7 mouse cellular contexts compared by ENCODE assay signal in genomic region chr12:86823488-86823854, GRCm38 (mm10).
DNase-seq lines count a peak whose midpoint lies in the region; ATAC-seq and TF ChIP-seq lines count a peak whose summit lies in the region.

No protein-coding gene starts in this region.

- WGBS in lung, postnatal 0 days = 59% methylated on average over 3 of the region's 4 CpGs
- 28% methylated on average over 4 of the region's 4 CpGs for WGBS in forebrain, embryonic 11.5 days
- WGBS in limb, embryonic 11.5 days = 57% methylated on average over 4 of the region's 4 CpGs
- 62% methylated on average over 4 of the region's 4 CpGs for WGBS in small intestine, adult 2 months

- no peak for TF ChIP-seq CTCF in lung, postnatal 0 days (IDR thresholded peaks at IDR 0.05)
- no peak for TF ChIP-seq CTCF in small intestine, adult 2 months (IDR thresholded peaks at IDR 0.05; ENCODE audit: extremely low read depth, insufficient read length, insufficient replicate concordance, low read depth, low read length)

- no peak for TF ChIP-seq EP300 in lung, postnatal 0 days (IDR thresholded peaks at IDR 0.05)

- DNase-seq in lung, postnatal 0 days (ENCODE audit: low spot score) = no peak
- DNase-seq in lung, postnatal 4 days = no peak
- no peak for DNase-seq in forebrain, embryonic 11.5 days (ENCODE audit: low spot score)
- DNase-seq in limb, embryonic 11.5 days (ENCODE audit: low spot score) = no peak
- DNase-seq in adrenal gland, postnatal 10 days = no peak
- DNase-seq in yolk sac, embryonic 10.5 days (ENCODE audit: low spot score) = no peak

- peak overlapping the region; percentile 25; the same call in 1 of the 2 replicates for H3K4me3 ChIP-seq in lung, postnatal 0 days (ENCODE audit: low read depth, low read length)
- no peak overlapping the region for H3K4me3 ChIP-seq in forebrain, embryonic 11.5 days (ENCODE audit: low read depth, low read length)
- H3K4me3 ChIP-seq in limb, embryonic 11.5 days (ENCODE audit: low read depth, low read length) = peak overlapping the region; percentile 9; the same call in 1 of the 2 replicates
- peak overlapping the region; percentile 44 for H3K4me3 ChIP-seq in small intestine, adult 2 months (ENCODE audit: low read depth, low read length)

- H3K9ac ChIP-seq in lung, postnatal 0 days (replicated peaks; ENCODE audit: low read depth) = peak overlapping the region; percentile 32; the same call in 1 of the 2 replicates
- H3K9ac ChIP-seq in forebrain, embryonic 11.5 days (ENCODE audit: low read length) = peak overlapping the region; percentile 45
- peak overlapping the region; percentile 65 for H3K9ac ChIP-seq in limb, embryonic 11.5 days (ENCODE audit: low read length)

- H3K36me3 ChIP-seq in lung, postnatal 0 days (ENCODE audit: insufficient read depth, low read length) = no peaks in the 10 kb centered on the region
- H3K36me3 ChIP-seq in forebrain, embryonic 11.5 days (ENCODE audit: control insufficient read depth, insufficient read depth, low read length) = no peaks in the 10 kb centered on the region
- H3K36me3 ChIP-seq in limb, embryonic 11.5 days (ENCODE audit: control insufficient read depth, insufficient read depth, low read length) = no peaks in the 10 kb centered on the region
- H3K36me3 ChIP-seq in small intestine, adult 2 months (ENCODE audit: control insufficient read depth, insufficient read depth, low read length) = no peaks in the 10 kb centered on the region

- no peaks in the 10 kb centered on the region for H3K9me3 ChIP-seq in lung, postnatal 0 days (ENCODE audit: low read length)
- H3K9me3 ChIP-seq in forebrain, embryonic 11.5 days (ENCODE audit: control insufficient read depth, low read length) = no peaks in the 10 kb centered on the region
- H3K9me3 ChIP-seq in limb, embryonic 11.5 days (ENCODE audit: control insufficient read depth, low read length) = no peaks in the 10 kb centered on the region

- H3K4me2 ChIP-seq in lung, postnatal 0 days (replicated peaks; ENCODE audit: low read depth, low read length) = peak overlapping the region; percentile 51
- peak overlapping the region; percentile 37 for H3K4me2 ChIP-seq in forebrain, embryonic 11.5 days (ENCODE audit: low read depth, low read length, severe bottlenecking)
- H3K4me2 ChIP-seq in limb, embryonic 11.5 days (ENCODE audit: low read depth, severe bottlenecking) = peak overlapping the region; percentile 47

- H3K4me1 ChIP-seq in lung, postnatal 0 days (ENCODE audit: insufficient read depth, low read depth, low read length) = peaks cover 41% of the 10 kb centered on the region
- peaks cover 24% of the 10 kb centered on the region for H3K4me1 ChIP-seq in forebrain, embryonic 11.5 days (replicated peaks; ENCODE audit: control insufficient read depth, insufficient read depth, low read length)
- peaks cover 25% of the 10 kb centered on the region for H3K4me1 ChIP-seq in limb, embryonic 11.5 days (ENCODE audit: control insufficient read depth, insufficient read depth, low read length)
- H3K4me1 ChIP-seq in small intestine, adult 2 months (ENCODE audit: control insufficient read depth, insufficient read depth, insufficient read length, low read length) = peaks cover 18% of the 10 kb centered on the region

- H3K27ac ChIP-seq in lung, postnatal 0 days (ENCODE audit: low read length) = peak overlapping the region; percentile 93
- peak overlapping the region; percentile 95 for H3K27ac ChIP-seq in forebrain, embryonic 11.5 days (ENCODE audit: low read depth, low read length)
- H3K27ac ChIP-seq in limb, embryonic 11.5 days (replicated peaks; ENCODE audit: low read depth, low read length) = peak overlapping the region; percentile 98
- H3K27ac ChIP-seq in small intestine, adult 2 months (ENCODE audit: insufficient read depth, low read depth, low read length) = peak overlapping the region; percentile 71

- no peak for TF ChIP-seq POLR2A in small intestine, adult 2 months (IDR thresholded peaks at IDR 0.05; ENCODE audit: low read depth, low read length)

- no peak for ATAC-seq in lung, postnatal 0 days
- peak; percentile 38; the same call in 1 of the 2 replicates for ATAC-seq in forebrain, embryonic 11.5 days (replicated peaks; ENCODE audit: low FRiP score)
- ATAC-seq in limb, embryonic 11.5 days (ENCODE audit: insufficient number of reproducible peaks, low FRiP score, low TSS enrichment, low read depth) = peak; percentile 6; the same call in 1 of the 2 replicates

- H3K27me3 ChIP-seq in lung, postnatal 0 days (replicated peaks; ENCODE audit: insufficient read depth, low read length) = no peaks in the 10 kb centered on the region
- H3K27me3 ChIP-seq in forebrain, embryonic 11.5 days (ENCODE audit: control insufficient read depth, insufficient read depth, low read length) = no peaks in the 10 kb centered on the region
- no peaks in the 10 kb centered on the region for H3K27me3 ChIP-seq in limb, embryonic 11.5 days (ENCODE audit: control insufficient read depth, insufficient read depth, low read length)
- no peaks in the 10 kb centered on the region for H3K27me3 ChIP-seq in small intestine, adult 2 months (ENCODE audit: control insufficient read depth, insufficient read depth, low read length)
